8 mouse cellular contexts compared by ENCODE assay signal in the genomic region with DNA sequence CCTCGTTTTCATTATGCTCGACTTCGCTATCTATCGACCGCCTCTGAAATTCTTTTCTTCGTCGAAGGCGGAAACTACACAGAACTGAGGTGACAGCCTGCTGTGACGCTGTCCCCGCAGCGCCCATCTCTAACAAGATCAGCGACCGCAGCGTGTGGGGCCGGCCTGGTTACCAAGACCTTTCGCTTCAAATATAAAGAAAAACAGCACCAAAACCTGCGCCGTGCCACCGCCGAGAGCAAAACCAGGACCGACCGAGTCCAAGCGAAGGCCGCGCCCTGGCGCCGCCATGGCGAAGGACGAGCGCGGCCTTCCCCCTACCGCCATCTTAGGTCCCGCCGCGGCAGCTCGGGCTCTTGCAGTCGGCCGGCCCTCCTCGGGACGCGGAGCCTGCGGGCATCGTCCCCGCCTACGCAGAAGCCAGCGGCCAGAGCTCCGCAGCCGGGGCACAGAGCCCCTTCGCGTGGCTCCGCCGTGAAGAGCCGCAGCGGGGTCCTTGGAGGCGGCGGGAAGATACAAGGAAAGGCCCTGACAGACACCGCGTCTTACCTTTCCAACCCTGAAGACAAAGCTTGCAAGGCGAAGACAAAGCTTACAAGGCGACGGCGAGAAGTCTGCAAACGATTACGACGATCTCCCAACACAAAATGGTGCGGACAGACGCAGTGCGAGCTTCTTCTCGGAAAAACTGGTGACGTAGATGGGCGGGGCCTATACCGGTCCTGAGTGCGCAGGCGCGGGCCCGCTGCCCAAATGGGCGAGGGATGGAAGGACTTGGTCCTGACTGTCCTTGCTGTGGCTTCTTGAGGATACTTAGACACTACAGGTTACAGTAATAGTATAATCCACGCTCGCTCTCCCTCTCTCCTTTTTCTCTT. TPM values are rescaled to one million over a fixed set of nuclear protein-coding genes. Genes with fewer than 3 reads are reported as not detected.
DNase-seq lines count a peak whose midpoint lies in the region; ATAC-seq lines count a peak whose summit lies in the region.

TSS of gene Clk1 (minus strand) at position 696 of the 878 bp plus-strand sequence.

- no peaks in the 10 kb centered on the region for H3K27me3 ChIP-seq in hindbrain, embryonic 12.5 days

- WGBS in hindbrain, embryonic 12.5 days: under 1% methylated on average over 79 of the region's 79 CpGs

- H3K4me2 ChIP-seq in hindbrain, embryonic 12.5 days (replicated peaks): peak within 1 kb of the TSS; percentile 72

- H3K27ac ChIP-seq in hindbrain, embryonic 12.5 days: peak within 1 kb of the TSS; percentile 99

- peaks cover 24% of the 10 kb centered on the region for H3K36me3 ChIP-seq in hindbrain, embryonic 12.5 days

- peak within 1 kb of the TSS; percentile 100 for H3K9ac ChIP-seq in hindbrain, embryonic 12.5 days

- peaks cover 20% of the 10 kb centered on the region for H3K4me1 ChIP-seq in hindbrain, embryonic 12.5 days

- peak within 1 kb of the TSS; percentile 100 for H3K4me3 ChIP-seq in hindbrain, embryonic 12.5 days

- no peaks in the 10 kb centered on the region for H3K9me3 ChIP-seq in hindbrain, embryonic 12.5 days (replicated peaks)

- DNase-seq in NIH3T3 (ENCODE audit: low read depth): peak; percentile 99
- peak; percentile 99 for DNase-seq in cerebellum, postnatal 10 days
- peak; percentile 93 to 96 for DNase-seq in frontal cortex, postnatal 10 days (ENCODE audit: low spot score in 2 of 2)
- DNase-seq in layer of hippocampus, postnatal 25 days (ENCODE audit: extremely low spot score in 1 of 2, low spot score in 1 of 2): peak; percentile 95 to 97
- peak; percentile 98 for DNase-seq in lung, postnatal 25 days (ENCODE audit: low spot score)
- DNase-seq in retina, embryonic 14.5 days (ENCODE audit: low spot score): peak; percentile 98
- DNase-seq in thymus, postnatal 4 days: peak; percentile 98

- peak; percentile 97 for ATAC-seq in hindbrain, embryonic 12.5 days (ENCODE audit: low FRiP score)

RNA-seq across cellular contexts. Expression of gene Clk1, which starts in this region (rescaled TPM):
- polyA plus RNA-seq in hindbrain, embryonic 12.5 days (2016; fragmentation: Nextera tagmentation; extraction: Ambion mirVana): 182 and 205 TPM in 2 replicates
- total RNA-seq in layer of hippocampus, postnatal 25 days (2021): 100 to 1,000 TPM; 111 to 132 TPM

Comparison
In these comparisons a context has a peak if more than half of its experiments do, and no peak if none do; other contexts are left out.
1. Peak in every context shown above with its lines: DNase-seq, ATAC-seq, H3K4me3 ChIP-seq and H3K27ac ChIP-seq.